Mouse (Mus musculus): ENCODE results near the gene Tcf7l2.

- TF ChIP-seq CTCF (conservative IDR thresholded peaks at IDR 0.05; ENCODE audit: insufficient read depth, insufficient read length, low read depth, low read length) (no peak), POLR2A (IDR thresholded peaks at IDR 0.05; ENCODE audit: low read depth, low read length) (no peak)
Measured at GRCm38 (mm10) chr19:55700214-55700568, 41.4 kb upstream of the Tcf7l2 start.

Data from kidney, adult 2 months (tissue).